Mouse (Mus musculus) megakaryocyte progenitor cell, adult 5-6 weeks (primary cell): ENCODE results near the gene Xpo6. TPM values are rescaled to one million over a fixed set of nuclear protein-coding genes. Genes with fewer than 3 reads are reported as not detected.

ENCODE experiments used
- ATAC-seq: replicated peaks from 2 replicates; pipeline ENCODE4 v1.8.0; 2016; ENCODE audit warnings: mild to moderate bottlenecking, moderate TSS enrichment, inconsistent platforms; ENCODE audit not compliant: poor library complexity
- total RNA-seq, 2 experiments: library from RNA; stranded (forward) in 1 of 2; stranded (reverse) in 1 of 2; fragments of 157-497, 149-512 nt in 1 of 2; fragments of 200-1000 nt in 1 of 2; gene quantifications; 2 replicates each; pipeline versions ENCODE4 v1.2.3 to v1.2.4; 2015 to 2017

Gene Xpo6
- total RNA-seq, 2 experiments from 2014 or later: 38.4 to 124 TPM

- ATAC-seq: 0 out of 2 replicates have a peak, but pooled peaks have one; percentile 21
These were observed 116.8 kb downstream of the Xpo6 start for GRCm38 (mm10) chr7:126083341-126083979.

- ATAC-seq: no peak
These were observed 118.0 kb downstream of the Xpo6 start, which contains the start of gene Gsg1l for GRCm38 (mm10) chr7:126082286-126082741. Gsg1l (minus strand) TSS chr7:126082411.

GRCm38 (mm10) chr7:126081727-126082285 lies 118.5 kb downstream of the Xpo6 start:
- no peak for ATAC-seq

GRCm38 (mm10) chr7:126080949-126081654 lies 119.2 kb downstream of the Xpo6 start:
- no peak for ATAC-seq

GRCm38 (mm10) chr7:126076935-126077334 lies 123.4 kb downstream of the Xpo6 start:
- ATAC-seq: no peak

GRCm38 (mm10) chr7:126075058-126075457 lies 125.2 kb downstream of the Xpo6 start:
- ATAC-seq: 0 out of 2 replicates have a peak, but pooled peaks have one; percentile 14

GRCm38 (mm10) chr7:126070321-126070720 lies 130.0 kb downstream of the Xpo6 start:
- ATAC-seq: no peak

GRCm38 (mm10) chr7:126066777-126067176 lies 133.5 kb downstream of the Xpo6 start:
- ATAC-seq: no peak

- ATAC-seq: no peak
These were observed 134.9 kb downstream of the Xpo6 start for GRCm38 (mm10) chr7:126065243-126065876.

- no peak for ATAC-seq
These were observed 138.1 kb downstream of the Xpo6 start for GRCm38 (mm10) chr7:126062228-126062627.

GRCm38 (mm10) chr7:126058918-126059317 lies 141.4 kb downstream of the Xpo6 start:
- no peak for ATAC-seq

- no peak for ATAC-seq
These were observed 142.9 kb downstream of the Xpo6 start for GRCm38 (mm10) chr7:126057332-126057914.

GRCm38 (mm10) chr7:126054574-126054973 lies 145.7 kb downstream of the Xpo6 start:
- peak; percentile 66 for ATAC-seq

GRCm38 (mm10) chr7:126053618-126054017 lies 146.7 kb downstream of the Xpo6 start:
- ATAC-seq: no peak

- ATAC-seq: no peak
These were observed 148.4 kb downstream of the Xpo6 start for GRCm38 (mm10) chr7:126051910-126052309.

Other genes starting within 250 kb of the Xpo6 start
- not detected in 2 replicates for gene Gsg1l, start 118.1 kb downstream of the Xpo6 start, total RNA-seq (2015)
- not detected in 2 replicates for gene Gsg1l, start 118.1 kb downstream of the Xpo6 start, total RNA-seq (2017)
- gene Sbk1, start 72.1 kb upstream of the Xpo6 start, total RNA-seq (2015): 0.95 and 1.7 TPM in 2 replicates
- 1.5 and 2.0 TPM in 2 replicates for gene Sbk1, start 72.1 kb upstream of the Xpo6 start, total RNA-seq (2017)
- 0.35 and 2.8 TPM in 2 replicates for gene Lat, start 169.1 kb upstream of the Xpo6 start, total RNA-seq (2015)
- gene Lat, start 169.1 kb upstream of the Xpo6 start, total RNA-seq (2017): 1.0 and 1.6 TPM in 2 replicates
- gene Spns1, start 176.9 kb upstream of the Xpo6 start, total RNA-seq (2015): 8.3 and 8.4 TPM in 2 replicates
- gene Spns1, start 176.9 kb upstream of the Xpo6 start, total RNA-seq (2017): 8.4 and 16.2 TPM in 2 replicates
- 11.4 and 12.2 TPM in 2 replicates for gene Nfatc2ip, start 196.2 kb upstream of the Xpo6 start, total RNA-seq (2015)
- gene Nfatc2ip, start 196.2 kb upstream of the Xpo6 start, total RNA-seq (2017): 14.9 and 15.3 TPM in 2 replicates
- gene Cd19, start 214.4 kb upstream of the Xpo6 start, total RNA-seq (2015): not detected in 2 replicates
- gene Cd19, start 214.4 kb upstream of the Xpo6 start, total RNA-seq (2017): not detected in 2 replicates
- 4.0 and 4.9 TPM in 2 replicates for gene Rabep2, start 228.3 kb upstream of the Xpo6 start, total RNA-seq (2015)
- 12.9 and 19.5 TPM in 2 replicates for gene Rabep2, start 228.3 kb upstream of the Xpo6 start, total RNA-seq (2017)